Mouse (Mus musculus) heart, embryonic 10.5 days (tissue): ENCODE data around the gene Pik3r4. TPM values are rescaled to one million over a fixed set of nuclear protein-coding genes. Genes with fewer than 3 reads are reported as not detected.
A peak's percentile ranks its signal among the peaks of the same experiment; 100 is the strongest.

Experiments used
- DNase-seq: peaks from one replicate; pipeline ENCODE4 v3.0.0-alpha.2; 2017; ENCODE audit warnings: low spot score
- H3K27ac ChIP-seq: fragments of 300-500 bp; sonication (generic); 2 replicates; pipeline ENCODE4 v1.5.1; 2016; ENCODE audit warnings: mild to moderate bottlenecking
- H3K27me3 ChIP-seq: fragments of 300-500 bp; sonication (generic); 2 replicates; pipeline ENCODE4 v1.6.1; 2016; ENCODE audit warnings: mild to moderate bottlenecking; ENCODE audit not compliant: poor library complexity, insufficient read depth, severe bottlenecking
- H3K36me3 ChIP-seq: fragments of 300-500 bp; sonication (generic); 2 replicates; pipeline ENCODE4 v1.6.1; 2016; ENCODE audit warnings: mild to moderate bottlenecking, moderate library complexity
- H3K4me1 ChIP-seq: fragments of 300-500 bp; sonication (generic); 2 replicates; pipeline ENCODE4 v1.6.1; 2016; ENCODE audit warnings: mild to moderate bottlenecking
- H3K4me3 ChIP-seq: fragments of 300-500 bp; sonication (generic); 2 replicates; pipeline ENCODE4 v1.5.1; 2016; ENCODE audit warnings: mild to moderate bottlenecking, moderate library complexity
- H3K9me3 ChIP-seq: fragments of 300-500 bp; sonication (generic); 2 replicates; pipeline ENCODE4 v1.6.1; 2016; ENCODE audit warnings: mild to moderate bottlenecking, moderate library complexity
- WGBS: fragments of 180-500 bp; shearing (Covaris S2); methylation state at CpG from one replicate; pipeline ENCODE4 v1.1.7; 2016; 5-methylcytosine and 5-hydroxymethylcytosine counted together
- polyA plus RNA-seq: library from polyadenylated mRNA; unstranded; fragments of >200 nt; fragmentation: Nextera tagmentation; extraction: Ambion mirVana; gene quantifications from 2 replicates; pipeline ENCODE4 v1.2.1, GENCODE M21; 2016

Gene Pik3r4
- polyA plus RNA-seq, 1 experiment from 2014 or later, result 16.5 TPM

- Histone ChIP-seq H3K27me3 (no peaks in the 10 kb centered on the region), H3K27ac (no peak overlapping the region)
- WGBS, result 83% methylated on average over 2 of the region's 2 CpGs
Measured at GRCm38 (mm10) chr9:105672032-105672431, 29.3 kb downstream of the Pik3r4 start.

GRCm38 (mm10) chr9:105675941-105676340, 33.2 kb downstream of the Pik3r4 start:
- peaks cover 42% of the 10 kb centered on the region for H3K36me3 ChIP-seq
- WGBS, result 81% methylated on average over 11 of the region's 11 CpGs

More at GRCm38 (mm10) chr9:105672032-105672431, 29.3 kb downstream of the Pik3r4 start:
- no peaks in the 10 kb centered on the region for H3K9me3 ChIP-seq
- H3K4me3 ChIP-seq, result no peak overlapping the region
- DNase-seq, result no peak
- H3K36me3 ChIP-seq, result peaks cover 47% of the 10 kb centered on the region
- H3K4me1 ChIP-seq, result no peaks in the 10 kb centered on the region

GRCm38 (mm10) chr9:105681386-105681785, 38.6 kb downstream of the Pik3r4 start:
- Histone ChIP-seq H3K27me3 (no peaks in the 10 kb centered on the region), H3K27ac (no peak overlapping the region), H3K4me1 (peaks cover 12% of the 10 kb centered on the region), H3K4me3 (no peak overlapping the region), H3K36me3 (peaks cover 55% of the 10 kb centered on the region), H3K9me3 (no peaks in the 10 kb centered on the region)
- no peak for DNase-seq
- WGBS, result 94% methylated on average over 7 of the region's 7 CpGs

More at GRCm38 (mm10) chr9:105675941-105676340, 33.2 kb downstream of the Pik3r4 start:
- no peak for DNase-seq
- H3K9me3 ChIP-seq, result no peaks in the 10 kb centered on the region
- H3K27me3 ChIP-seq, result no peaks in the 10 kb centered on the region
- H3K27ac ChIP-seq, result no peak overlapping the region
- no peak overlapping the region for H3K4me3 ChIP-seq
- H3K4me1 ChIP-seq, result no peaks in the 10 kb centered on the region

GRCm38 (mm10) chr9:105684549-105685165, 41.9 kb downstream of the Pik3r4 start:
- WGBS, result 49% methylated on average over 13 of the region's 13 CpGs

GRCm38 (mm10) chr9:105689485-105689884, 46.7 kb downstream of the Pik3r4 start:
- DNase-seq, result no peak
- 75% methylated on average over 7 of the region's 7 CpGs for WGBS
- 0 out of 2 replicates have a peak, but pooled peaks cover 2% of the 10 kb centered on the region for H3K27me3 ChIP-seq
- H3K36me3 ChIP-seq, result peaks cover 30% of the 10 kb centered on the region
- H3K27ac ChIP-seq, result no peak overlapping the region
- no peak overlapping the region for H3K4me3 ChIP-seq
- H3K4me1 ChIP-seq, result peaks cover 8% of the 10 kb centered on the region
- H3K9me3 ChIP-seq, result no peaks in the 10 kb centered on the region

More at GRCm38 (mm10) chr9:105684549-105685165, 41.9 kb downstream of the Pik3r4 start:
- Histone ChIP-seq H3K4me3 (no peak overlapping the region), H3K27me3 (no peaks in the 10 kb centered on the region), H3K36me3 (peaks cover 53% of the 10 kb centered on the region), H3K9me3 (no peaks in the 10 kb centered on the region), H3K4me1 (peaks cover 12% of the 10 kb centered on the region), H3K27ac (peak overlapping the region; percentile 72; the same call in 1 of the 2 replicates)
- DNase-seq, result no peak

GRCm38 (mm10) chr9:105692472-105692871, 49.7 kb downstream of the Pik3r4 start:
- Histone ChIP-seq H3K4me3 (no peak overlapping the region), H3K36me3 (peaks cover 10% of the 10 kb centered on the region; the same call in 1 of the 2 replicates), H3K27ac (no peak overlapping the region), H3K4me1 (peaks cover 7% of the 10 kb centered on the region), H3K9me3 (no peaks in the 10 kb centered on the region), H3K27me3 (peaks cover 7% of the 10 kb centered on the region; the same call in 1 of the 2 replicates)
- 91% methylated on average over 14 of the region's 14 CpGs for WGBS
- DNase-seq, result no peak

GRCm38 (mm10) chr9:105693056-105693455, 50.3 kb downstream of the Pik3r4 start:
- Histone ChIP-seq H3K27me3 (peaks cover 7% of the 10 kb centered on the region; the same call in 1 of the 2 replicates), H3K4me1 (peaks cover 13% of the 10 kb centered on the region), H3K9me3 (no peaks in the 10 kb centered on the region), H3K36me3 (peaks cover 4% of the 10 kb centered on the region; the same call in 1 of the 2 replicates), H3K4me3 (no peak overlapping the region), H3K27ac (no peak overlapping the region)
- WGBS, result 77% methylated on average over 9 of the region's 9 CpGs
- no peak for DNase-seq

GRCm38 (mm10) chr9:105693854-105694253, 51.1 kb downstream of the Pik3r4 start:
- DNase-seq, result peak; percentile 91
- peaks cover 21% of the 10 kb centered on the region for H3K4me1 ChIP-seq
- 2% methylated on average over 5 of the region's 5 CpGs for WGBS
- no peak overlapping the region for H3K4me3 ChIP-seq
- peaks cover 7% of the 10 kb centered on the region; the same call in 1 of the 2 replicates for H3K27me3 ChIP-seq
- no peaks in the 10 kb centered on the region; the same call in 1 of the 2 replicates for H3K36me3 ChIP-seq
- no peak overlapping the region for H3K27ac ChIP-seq
- no peaks in the 10 kb centered on the region for H3K9me3 ChIP-seq

GRCm38 (mm10) chr9:105696818-105697564, 54.2 kb downstream of the Pik3r4 start:
- no peak overlapping the region for H3K27ac ChIP-seq
- peaks cover 7% of the 10 kb centered on the region; the same call in 1 of the 2 replicates for H3K27me3 ChIP-seq
- no peaks in the 10 kb centered on the region for H3K9me3 ChIP-seq
- DNase-seq, result no peak
- H3K36me3 ChIP-seq, result no peaks in the 10 kb centered on the region
- WGBS, result 80% methylated on average over 7 of the region's 7 CpGs
- H3K4me3 ChIP-seq, result no peak overlapping the region
- H3K4me1 ChIP-seq, result peaks cover 24% of the 10 kb centered on the region

GRCm38 (mm10) chr9:105697764-105698396, 55.1 kb downstream of the Pik3r4 start:
- no peaks in the 10 kb centered on the region for H3K36me3 ChIP-seq
- peak overlapping the region; percentile 53; the same call in 1 of the 2 replicates for H3K27ac ChIP-seq
- H3K4me3 ChIP-seq, result peak overlapping the region; percentile 3; the same call in 1 of the 2 replicates
- H3K9me3 ChIP-seq, result no peaks in the 10 kb centered on the region
- peaks cover 7% of the 10 kb centered on the region; the same call in 1 of the 2 replicates for H3K27me3 ChIP-seq
- DNase-seq, result peak; percentile 90
- 29% methylated on average over 9 of the region's 9 CpGs for WGBS
- H3K4me1 ChIP-seq, result peaks cover 24% of the 10 kb centered on the region

- 81% methylated on average over 6 of the region's 6 CpGs for WGBS
- no peak for DNase-seq
- Histone ChIP-seq H3K27ac (no peak overlapping the region), H3K36me3 (no peaks in the 10 kb centered on the region), H3K27me3 (no peaks in the 10 kb centered on the region), H3K9me3 (no peaks in the 10 kb centered on the region), H3K4me3 (no peak overlapping the region), H3K4me1 (peaks cover 24% of the 10 kb centered on the region)
Measured at GRCm38 (mm10) chr9:105700702-105701101, 57.9 kb downstream of the Pik3r4 start.

- Histone ChIP-seq H3K4me1 (peaks cover 22% of the 10 kb centered on the region), H3K9me3 (no peaks in the 10 kb centered on the region)
- no peak for DNase-seq
Measured at GRCm38 (mm10) chr9:105701966-105702365, 59.2 kb downstream of the Pik3r4 start.

More at GRCm38 (mm10) chr9:105701966-105702365, 59.2 kb downstream of the Pik3r4 start:
- 83% methylated on average over 9 of the region's 9 CpGs for WGBS
- no peak overlapping the region for H3K4me3 ChIP-seq
- no peaks in the 10 kb centered on the region for H3K36me3 ChIP-seq
- H3K27me3 ChIP-seq, result peaks cover 1% of the 10 kb centered on the region; the same call in 1 of the 2 replicates
- no peak overlapping the region for H3K27ac ChIP-seq
